Mouse (Mus musculus): Measurements from ENCODE around the gene Rpl18a. TPM values are rescaled to one million over a fixed set of nuclear protein-coding genes. Genes with fewer than 3 reads are reported as not detected.

The Rpl18a gene
- polyA plus RNA-seq, 1 experiment from 2014 or later: 2,149 TPM

- Histone ChIP-seq H3K36me3 (ENCODE audit: control insufficient read depth, insufficient read depth) (peaks cover 3% of the 10 kb centered on the region; the same call in 1 of the 2 replicates), H3K4me1 (ENCODE audit: control insufficient read depth, low read depth, low read length) (peaks cover 59% of the 10 kb centered on the region), H3K9ac (ENCODE audit: low read depth, low read length) (no peak overlapping the region), H3K27ac (ENCODE audit: low read length) (no peak overlapping the region), H3K4me3 (ENCODE audit: low read depth, low read length) (peak overlapping the region; percentile 41; the same call in 1 of the 2 replicates), H3K27me3 (ENCODE audit: control insufficient read depth, insufficient read depth, low read depth, low read length) (peaks cover 12% of the 10 kb centered on the region), H3K4me2 (ENCODE audit: low read depth, low read length) (peak overlapping the region; percentile 52), H3K9me3 (replicated peaks; ENCODE audit: control insufficient read depth, low read length) (no peaks in the 10 kb centered on the region)
- WGBS (ENCODE audit: insufficient replicate concordance): 47% methylated on average over 5 of the region's 5 CpGs
- no peak for ATAC-seq (ENCODE audit: low read depth)
Measured at GRCm38 (mm10) chr8:70869199-70869571, 28.0 kb downstream of the Rpl18a start.

GRCm38 (mm10) chr8:70868559-70869198, 28.5 kb downstream of the Rpl18a start:
- ATAC-seq (ENCODE audit: low read depth): peak; percentile 9; the same call in 1 of the 2 replicates
- WGBS (ENCODE audit: insufficient replicate concordance): 28% methylated on average over 40 of the region's 40 CpGs
- H3K4me1 ChIP-seq (ENCODE audit: control insufficient read depth, low read depth, low read length): peaks cover 60% of the 10 kb centered on the region

GRCm38 (mm10) chr8:70866566-70866965, 30.6 kb downstream of the Rpl18a start:
- H3K4me1 ChIP-seq (ENCODE audit: control insufficient read depth, low read depth, low read length): peaks cover 62% of the 10 kb centered on the region
- no peak overlapping the region for H3K9ac ChIP-seq (ENCODE audit: low read depth, low read length)
- H3K4me2 ChIP-seq (ENCODE audit: low read depth, low read length): peak overlapping the region; percentile 82
- no peaks in the 10 kb centered on the region for H3K9me3 ChIP-seq (replicated peaks; ENCODE audit: control insufficient read depth, low read length)
- peak overlapping the region; percentile 81; the same call in 1 of the 2 replicates for H3K27ac ChIP-seq (ENCODE audit: low read length)
- H3K4me3 ChIP-seq (ENCODE audit: low read depth, low read length): no peak overlapping the region; the same call in none of the 2 replicates
- no peak for ATAC-seq (ENCODE audit: low read depth)
- WGBS (ENCODE audit: insufficient replicate concordance): 74% methylated on average over 7 of the region's 7 CpGs
- peaks cover 3% of the 10 kb centered on the region; the same call in 1 of the 2 replicates for H3K36me3 ChIP-seq (ENCODE audit: control insufficient read depth, insufficient read depth)
- H3K27me3 ChIP-seq (ENCODE audit: control insufficient read depth, insufficient read depth, low read depth, low read length): peaks cover 38% of the 10 kb centered on the region

More at GRCm38 (mm10) chr8:70868559-70869198, 28.5 kb downstream of the Rpl18a start:
- H3K4me3 ChIP-seq (ENCODE audit: low read depth, low read length): peak overlapping the region; percentile 41
- H3K9me3 ChIP-seq (replicated peaks; ENCODE audit: control insufficient read depth, low read length): no peaks in the 10 kb centered on the region
- H3K27me3 ChIP-seq (ENCODE audit: control insufficient read depth, insufficient read depth, low read depth, low read length): peaks cover 17% of the 10 kb centered on the region
- H3K4me2 ChIP-seq (ENCODE audit: low read depth, low read length): peak overlapping the region; percentile 52
- peak overlapping the region; percentile 32; the same call in 1 of the 2 replicates for H3K9ac ChIP-seq (ENCODE audit: low read depth, low read length)
- no peak overlapping the region for H3K27ac ChIP-seq (ENCODE audit: low read length)
- H3K36me3 ChIP-seq (ENCODE audit: control insufficient read depth, insufficient read depth): peaks cover 3% of the 10 kb centered on the region; the same call in 1 of the 2 replicates

DNA sequence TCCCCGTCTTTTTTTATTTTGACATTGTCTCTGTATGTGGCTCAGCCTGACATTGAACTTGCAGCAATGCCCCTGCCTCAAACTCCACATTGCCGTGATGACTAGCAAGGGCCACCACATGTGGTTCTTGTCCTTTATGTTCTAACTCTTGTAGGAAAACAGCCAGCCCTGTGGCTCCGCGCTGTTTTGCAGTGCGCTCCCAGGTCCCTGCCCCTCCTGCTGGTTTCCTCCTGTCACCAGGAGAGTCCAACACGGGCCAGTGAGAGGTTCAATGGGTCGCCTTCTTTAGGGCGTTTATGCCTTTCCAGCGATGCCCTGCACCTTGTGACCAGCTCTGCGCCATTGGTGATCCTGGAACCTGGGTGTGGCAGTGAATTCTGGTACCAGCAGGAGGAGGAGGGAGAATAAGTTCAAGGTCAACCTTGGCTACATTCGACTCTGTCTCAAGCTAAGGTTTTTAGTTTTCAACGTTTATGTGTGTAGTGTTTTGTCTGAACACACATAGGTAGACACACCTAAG, 31.2 kb downstream of the Rpl18a start:
- H3K4me3 ChIP-seq (ENCODE audit: low read depth, low read length): peak overlapping the region; percentile 84
- peak overlapping the region; percentile 40 for H3K9ac ChIP-seq (ENCODE audit: low read depth, low read length)
- peak; percentile 1; the same call in 1 of the 2 replicates for ATAC-seq (ENCODE audit: low read depth)
- 9% methylated on average over 12 of the region's 12 CpGs for WGBS (ENCODE audit: insufficient replicate concordance)
- peak overlapping the region; percentile 82 for H3K4me2 ChIP-seq (ENCODE audit: low read depth, low read length)
- peaks cover 3% of the 10 kb centered on the region; the same call in 1 of the 2 replicates for H3K36me3 ChIP-seq (ENCODE audit: control insufficient read depth, insufficient read depth)
- H3K9me3 ChIP-seq (replicated peaks; ENCODE audit: control insufficient read depth, low read length): no peaks in the 10 kb centered on the region
- peak overlapping the region; percentile 81 for H3K27ac ChIP-seq (ENCODE audit: low read length)
- peaks cover 42% of the 10 kb centered on the region for H3K27me3 ChIP-seq (ENCODE audit: control insufficient read depth, insufficient read depth, low read depth, low read length)
- H3K4me1 ChIP-seq (ENCODE audit: control insufficient read depth, low read depth, low read length): peaks cover 57% of the 10 kb centered on the region

GRCm38 (mm10) chr8:70865350-70866000, 31.7 kb downstream of the Rpl18a start:
- peak; percentile 96 for ATAC-seq (ENCODE audit: low read depth)

DNA sequence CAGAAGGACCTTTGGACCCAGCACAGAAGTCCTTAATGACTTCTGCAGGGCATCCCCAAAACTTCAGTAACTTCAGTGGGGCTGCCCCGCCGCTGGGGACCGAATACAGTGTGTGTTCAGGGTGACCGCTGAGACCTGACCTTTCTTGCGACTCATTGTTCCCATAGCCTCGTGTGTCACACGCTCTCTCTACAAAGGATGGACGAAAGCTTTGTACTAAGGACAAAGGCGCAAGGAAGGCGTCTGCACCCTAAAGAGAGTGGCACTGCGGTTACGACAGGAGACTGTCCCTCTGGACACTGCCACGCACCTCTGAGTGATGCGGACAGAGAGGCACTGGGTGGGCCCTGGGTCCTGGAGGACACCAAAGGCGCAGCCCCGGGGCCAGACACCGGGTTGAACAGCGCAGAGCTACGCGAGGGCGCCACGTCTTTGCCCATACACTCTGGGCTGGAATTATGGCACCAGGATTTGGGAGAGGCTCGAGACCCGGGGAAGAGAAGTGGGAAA, 32.4 kb downstream of the Rpl18a start:
- 1% methylated on average over 24 of the region's 24 CpGs for WGBS (ENCODE audit: insufficient replicate concordance)
- ATAC-seq (ENCODE audit: low read depth): no peak
- Histone ChIP-seq H3K27me3 (ENCODE audit: control insufficient read depth, insufficient read depth, low read depth, low read length) (peaks cover 49% of the 10 kb centered on the region), H3K36me3 (ENCODE audit: control insufficient read depth, insufficient read depth) (peaks cover 3% of the 10 kb centered on the region; the same call in 1 of the 2 replicates), H3K4me1 (ENCODE audit: control insufficient read depth, low read depth, low read length) (peaks cover 56% of the 10 kb centered on the region), H3K4me3 (ENCODE audit: low read depth, low read length) (peak overlapping the region; percentile 84), H3K9me3 (replicated peaks; ENCODE audit: control insufficient read depth, low read length) (no peaks in the 10 kb centered on the region), H3K27ac (ENCODE audit: low read length) (no peak overlapping the region), H3K4me2 (ENCODE audit: low read depth, low read length) (peak overlapping the region; percentile 82), H3K9ac (ENCODE audit: low read depth, low read length) (peak overlapping the region; percentile 78)

More at GRCm38 (mm10) chr8:70865350-70866000, 31.7 kb downstream of the Rpl18a start:
- under 1% methylated on average over 46 of the region's 46 CpGs for WGBS (ENCODE audit: insufficient replicate concordance)
- H3K27me3 ChIP-seq (ENCODE audit: control insufficient read depth, insufficient read depth, low read depth, low read length): peaks cover 45% of the 10 kb centered on the region
- no peaks in the 10 kb centered on the region for H3K9me3 ChIP-seq (replicated peaks; ENCODE audit: control insufficient read depth, low read length)
- peaks cover 3% of the 10 kb centered on the region; the same call in 1 of the 2 replicates for H3K36me3 ChIP-seq (ENCODE audit: control insufficient read depth, insufficient read depth)
- peaks cover 57% of the 10 kb centered on the region for H3K4me1 ChIP-seq (ENCODE audit: control insufficient read depth, low read depth, low read length)
- peak overlapping the region; percentile 78 for H3K9ac ChIP-seq (ENCODE audit: low read depth, low read length)
- H3K4me3 ChIP-seq (ENCODE audit: low read depth, low read length): peak overlapping the region; percentile 84
- H3K27ac ChIP-seq (ENCODE audit: low read length): peak overlapping the region; percentile 81
- H3K4me2 ChIP-seq (ENCODE audit: low read depth, low read length): peak overlapping the region; percentile 82

DNA sequence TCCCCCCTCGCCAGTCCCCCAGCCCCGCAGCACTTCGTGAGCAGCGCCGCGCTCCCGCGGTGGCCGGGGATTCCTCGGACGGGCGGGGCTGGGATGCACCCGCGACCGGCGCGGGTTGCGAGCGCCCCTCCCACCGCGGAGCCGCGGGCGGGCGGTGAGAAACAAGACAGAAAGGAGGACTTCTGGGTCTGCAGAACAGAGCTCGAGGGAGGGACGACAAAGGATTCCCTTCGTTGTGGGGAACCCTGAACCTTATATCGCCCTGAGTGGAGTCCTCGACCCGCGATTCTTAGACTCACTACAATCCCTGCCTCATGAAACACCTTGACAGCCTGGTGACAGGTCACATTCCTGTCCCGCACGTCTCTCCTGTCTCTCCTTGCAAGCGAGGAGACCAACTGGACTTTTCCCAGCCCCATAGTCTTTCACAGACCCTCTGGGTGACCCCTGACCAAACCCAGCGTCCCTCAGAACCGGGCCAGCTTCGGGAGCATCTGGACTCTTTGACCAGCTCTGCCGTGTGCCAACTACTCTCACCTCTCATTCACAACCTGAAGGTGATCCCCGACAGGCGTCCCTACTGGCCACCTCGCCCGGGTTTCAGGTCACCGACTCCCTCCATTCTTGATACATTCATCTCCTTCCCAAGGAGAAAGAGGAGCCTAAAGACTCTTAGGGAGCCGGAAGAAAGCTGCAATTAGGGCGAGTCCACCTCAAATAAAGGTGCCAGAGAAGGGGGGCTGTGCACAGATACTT, 33.1 kb downstream of the Rpl18a start:
- Histone ChIP-seq H3K4me1 (ENCODE audit: control insufficient read depth, low read depth, low read length) (peaks cover 50% of the 10 kb centered on the region), H3K27me3 (ENCODE audit: control insufficient read depth, insufficient read depth, low read depth, low read length) (peaks cover 49% of the 10 kb centered on the region), H3K9me3 (replicated peaks; ENCODE audit: control insufficient read depth, low read length) (no peaks in the 10 kb centered on the region), H3K4me3 (ENCODE audit: low read depth, low read length) (peak overlapping the region; percentile 84), H3K9ac (ENCODE audit: low read depth, low read length) (no peak overlapping the region), H3K4me2 (ENCODE audit: low read depth, low read length) (peak overlapping the region; percentile 82), H3K27ac (ENCODE audit: low read length) (no peak overlapping the region), H3K36me3 (ENCODE audit: control insufficient read depth, insufficient read depth) (peaks cover 3% of the 10 kb centered on the region; the same call in 1 of the 2 replicates)
- WGBS (ENCODE audit: insufficient replicate concordance): 1% methylated on average over 46 of the region's 46 CpGs
- ATAC-seq (ENCODE audit: low read depth): no peak

DNA sequence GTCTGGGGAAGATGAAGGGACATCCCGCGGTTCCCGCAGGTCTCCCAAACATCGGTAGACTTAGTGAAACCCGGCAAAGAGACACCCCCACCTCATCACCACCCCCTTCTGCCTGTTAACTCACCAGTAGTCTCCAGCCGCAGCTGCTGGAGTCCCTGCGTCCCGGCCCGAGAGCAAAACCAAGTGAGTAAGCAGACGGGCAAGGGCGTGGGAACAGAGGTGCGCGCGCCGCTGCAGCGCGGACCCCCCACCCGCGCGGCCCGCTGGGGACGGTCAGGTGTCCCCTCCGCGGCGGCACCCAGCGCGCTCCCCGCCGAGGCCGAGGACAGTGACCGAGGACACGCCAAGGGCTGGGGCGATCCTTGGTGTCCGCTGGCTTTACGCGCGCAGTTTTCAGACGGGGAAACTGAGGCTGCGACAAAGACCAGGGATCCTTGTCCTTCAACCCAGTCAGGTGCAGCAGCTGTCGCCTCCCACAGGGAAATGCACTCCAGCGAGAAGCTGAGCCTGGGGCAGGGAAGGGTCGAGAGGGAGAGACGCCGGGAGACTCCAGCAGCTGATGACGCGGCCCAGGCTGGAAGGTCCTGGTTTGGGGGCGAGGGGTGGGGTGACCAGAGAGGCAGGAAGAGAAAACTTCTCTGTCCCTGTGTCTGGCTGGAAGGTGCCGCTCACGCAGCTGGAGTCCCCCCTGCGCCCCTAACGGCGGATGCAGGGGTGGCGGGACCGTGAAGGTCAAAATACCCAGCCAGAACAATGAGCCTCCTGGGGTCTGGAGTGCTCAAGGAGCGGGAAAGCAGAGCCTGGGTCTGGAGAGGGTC, 34.2 kb downstream of the Rpl18a start, which contains the start of gene Kcnn1:
Gene Kcnn1, minus strand, starts transcription at position 435 of the 818 bp plus-strand sequence.
- Histone ChIP-seq H3K36me3 (ENCODE audit: control insufficient read depth, insufficient read depth) (peaks cover 2% of the 10 kb centered on the region; the same call in 1 of the 2 replicates), H3K27me3 (ENCODE audit: control insufficient read depth, insufficient read depth, low read depth, low read length) (peaks cover 49% of the 10 kb centered on the region), H3K9ac (ENCODE audit: low read depth, low read length) (no peak within 1 kb of the TSS), H3K4me2 (ENCODE audit: low read depth, low read length) (peak within 1 kb of the TSS; percentile 44), H3K4me1 (ENCODE audit: control insufficient read depth, low read depth, low read length) (peaks cover 44% of the 10 kb centered on the region), H3K4me3 (ENCODE audit: low read depth, low read length) (peak within 1 kb of the TSS; percentile 22), H3K27ac (ENCODE audit: low read length) (no peak within 1 kb of the TSS), H3K9me3 (replicated peaks; ENCODE audit: control insufficient read depth, low read length) (no peaks in the 10 kb centered on the region)
- WGBS (ENCODE audit: insufficient replicate concordance): 1% methylated on average over 55 of the region's 55 CpGs
- no peak for ATAC-seq (ENCODE audit: low read depth)
